Mouse (Mus musculus) heart, adult 9 months (tissue): Measurements from ENCODE around the gene Tmem121b.

ENCODE experiments used
- DNase-seq, 2 experiments: peaks; one replicate each; pipeline ENCODE4 v3.0.0; 2022; ENCODE audit warnings: low spot score in 2 of 2

Gene Tmem121b

GRCm38 (mm10) chr6:120492499-120493373 lies 871 bp downstream of the Tmem121b start:
- DNase-seq = no peak

GRCm38 (mm10) chr6:120491862-120492498 lies 1.6 kb downstream of the Tmem121b start:
- DNase-seq = no peak

- DNase-seq = no peak
Observed at GRCm38 (mm10) chr6:120491064-120491463, 2.5 kb downstream of the Tmem121b start.

GRCm38 (mm10) chr6:120489461-120489860 lies 4.1 kb downstream of the Tmem121b start:
- no peak for DNase-seq

- no peak for DNase-seq
Observed at GRCm38 (mm10) chr6:120488647-120489046, 5.0 kb downstream of the Tmem121b start.

GRCm38 (mm10) chr6:120486051-120486510 lies 7.5 kb downstream of the Tmem121b start:
- DNase-seq = no peak

- DNase-seq = no peak
Observed at GRCm38 (mm10) chr6:120485038-120485437, 8.6 kb downstream of the Tmem121b start.

- no peak for DNase-seq
Observed at GRCm38 (mm10) chr6:120483211-120483626, 10.4 kb downstream of the Tmem121b start.

- DNase-seq = no peak
Observed at GRCm38 (mm10) chr6:120482756-120483155, 10.9 kb downstream of the Tmem121b start.

- no peak for DNase-seq
Observed at GRCm38 (mm10) chr6:120482021-120482420, 11.6 kb downstream of the Tmem121b start.

- DNase-seq = no peak
Observed at GRCm38 (mm10) chr6:120481538-120481937, 12.1 kb downstream of the Tmem121b start.

- DNase-seq = no peak
Observed at GRCm38 (mm10) chr6:120480361-120480760, 13.2 kb downstream of the Tmem121b start.

- DNase-seq = peak in 1 of 2 experiments; percentile 64
Observed at GRCm38 (mm10) chr6:120479302-120479701, 14.3 kb downstream of the Tmem121b start.

GRCm38 (mm10) chr6:120475288-120475687 lies 18.3 kb downstream of the Tmem121b start:
- no peak for DNase-seq

- DNase-seq = peak in 1 of 2 experiments; percentile 64
Observed at GRCm38 (mm10) chr6:120473427-120473826, 20.2 kb downstream of the Tmem121b start.

- no peak for DNase-seq
Observed at GRCm38 (mm10) chr6:120472455-120473140, 21.0 kb downstream of the Tmem121b start.

- peak in 1 of 2 experiments; percentile 60 for DNase-seq
Observed at GRCm38 (mm10) chr6:120471991-120472441, 21.6 kb downstream of the Tmem121b start.

- DNase-seq = no peak
Observed at GRCm38 (mm10) chr6:120470666-120471065, 22.9 kb downstream of the Tmem121b start.

GRCm38 (mm10) chr6:120469770-120470169 lies 23.8 kb downstream of the Tmem121b start:
- DNase-seq = no peak

GRCm38 (mm10) chr6:120469268-120469667 lies 24.3 kb downstream of the Tmem121b start:
- DNase-seq = no peak

- no peak for DNase-seq
Observed at GRCm38 (mm10) chr6:120468259-120468658, 25.3 kb downstream of the Tmem121b start.
